Mouse (Mus musculus) brain, embryonic 14.5 days (tissue): ENCODE data around the gene Zfp36l2.

Source experiments
- CTCF ChIP-seq: fragments of 200-500 bp; IDR thresholded peaks from 2 replicates; pipeline ENCODE4 v1.5.1; 2012; ENCODE audit warnings: inconsistent platforms, mild to moderate bottlenecking, moderate library complexity, borderline replicate concordance; ENCODE audit not compliant: insufficient read depth, insufficient read length; ENCODE audit errors: extremely low read depth
- POLR2A ChIP-seq: fragments of 200-500 bp; IDR thresholded peaks from 2 replicates; pipeline ENCODE4 v1.6.1; 2012; ENCODE audit warnings: mild to moderate bottlenecking, inconsistent platforms, borderline replicate concordance; ENCODE audit not compliant: poor library complexity, insufficient read depth, insufficient read length, severe bottlenecking; ENCODE audit errors: extremely low read depth

GRCm38 (mm10) chr17:84154302-84155028, 33.3 kb downstream of the Zfp36l2 start:
- TF ChIP-seq CTCF (no peak), POLR2A (no peak)
